Mouse (Mus musculus): Measurements from ENCODE around the gene Kcnn3.
A peak's percentile ranks its signal among the peaks of the same experiment; 100 is the strongest.

Gene Kcnn3

GRCm38 (mm10) chr3:89569058-89569457, 49.1 kb downstream of the Kcnn3 start:
- no peak for DNase-seq

- DNase-seq = no peak
Measured at GRCm38 (mm10) chr3:89569707-89570324, 49.9 kb downstream of the Kcnn3 start.

GRCm38 (mm10) chr3:89570362-89570761, 50.4 kb downstream of the Kcnn3 start:
- DNase-seq = no peak

GRCm38 (mm10) chr3:89574260-89574659, 54.3 kb downstream of the Kcnn3 start:
- DNase-seq = peak; percentile 68

GRCm38 (mm10) chr3:89576381-89576780, 56.4 kb downstream of the Kcnn3 start:
- DNase-seq = no peak

- no peak for DNase-seq
Measured at GRCm38 (mm10) chr3:89577154-89577553, 57.2 kb downstream of the Kcnn3 start.

- DNase-seq = no peak
Measured at GRCm38 (mm10) chr3:89578083-89578482, 58.1 kb downstream of the Kcnn3 start.

- no peak for DNase-seq
Measured at GRCm38 (mm10) chr3:89578803-89579202, 58.8 kb downstream of the Kcnn3 start.

- DNase-seq = peak; percentile 22
Measured at GRCm38 (mm10) chr3:89584254-89584653, 64.3 kb downstream of the Kcnn3 start.

- DNase-seq = no peak
Measured at GRCm38 (mm10) chr3:89588436-89588835, 68.5 kb downstream of the Kcnn3 start.

- DNase-seq = no peak
Measured at GRCm38 (mm10) chr3:89589321-89589720, 69.4 kb downstream of the Kcnn3 start.

GRCm38 (mm10) chr3:89590386-89590785, 70.4 kb downstream of the Kcnn3 start:
- no peak for DNase-seq

- no peak for DNase-seq
Measured at GRCm38 (mm10) chr3:89591461-89591860, 71.5 kb downstream of the Kcnn3 start.

- DNase-seq = no peak
Measured at GRCm38 (mm10) chr3:89592809-89593208, 72.8 kb downstream of the Kcnn3 start.

GRCm38 (mm10) chr3:89593524-89593923, 73.6 kb downstream of the Kcnn3 start:
- peak; percentile 39 for DNase-seq

GRCm38 (mm10) chr3:89598361-89598760, 78.4 kb downstream of the Kcnn3 start:
- no peak for DNase-seq

GRCm38 (mm10) chr3:89598967-89599366, 79.0 kb downstream of the Kcnn3 start:
- no peak for DNase-seq

GRCm38 (mm10) chr3:89601060-89601459, 81.1 kb downstream of the Kcnn3 start:
- no peak for DNase-seq

- no peak for DNase-seq
Measured at GRCm38 (mm10) chr3:89603300-89603699, 83.3 kb downstream of the Kcnn3 start.

- DNase-seq = no peak
Measured at GRCm38 (mm10) chr3:89605235-89605634, 85.3 kb downstream of the Kcnn3 start.

- no peak for DNase-seq
Measured at GRCm38 (mm10) chr3:89607327-89607726, 87.4 kb downstream of the Kcnn3 start.

- DNase-seq = no peak
Measured at GRCm38 (mm10) chr3:89612048-89612447, 92.1 kb downstream of the Kcnn3 start.

GRCm38 (mm10) chr3:89613526-89614523, 93.9 kb downstream of the Kcnn3 start:
- DNase-seq = peak; percentile 93

- peak; percentile 33 for DNase-seq
Measured at GRCm38 (mm10) chr3:89616861-89617260, 96.9 kb downstream of the Kcnn3 start.

All from kidney, postnatal 10 days (tissue).